Mouse (Mus musculus) right cerebral cortex, postnatal 25 days (tissue): ENCODE data around the gene Cyp2d12.
"Not testable (repeated sequence)": the region's sequence is repeated elsewhere in the genome, so short reads cannot be mapped to it uniquely, and the experiment has no call there.

Source experiments
- DNase-seq: peaks from one replicate; pipeline ENCODE4 v3.0.0; 2022

Cyp2d12 gene

DNA sequence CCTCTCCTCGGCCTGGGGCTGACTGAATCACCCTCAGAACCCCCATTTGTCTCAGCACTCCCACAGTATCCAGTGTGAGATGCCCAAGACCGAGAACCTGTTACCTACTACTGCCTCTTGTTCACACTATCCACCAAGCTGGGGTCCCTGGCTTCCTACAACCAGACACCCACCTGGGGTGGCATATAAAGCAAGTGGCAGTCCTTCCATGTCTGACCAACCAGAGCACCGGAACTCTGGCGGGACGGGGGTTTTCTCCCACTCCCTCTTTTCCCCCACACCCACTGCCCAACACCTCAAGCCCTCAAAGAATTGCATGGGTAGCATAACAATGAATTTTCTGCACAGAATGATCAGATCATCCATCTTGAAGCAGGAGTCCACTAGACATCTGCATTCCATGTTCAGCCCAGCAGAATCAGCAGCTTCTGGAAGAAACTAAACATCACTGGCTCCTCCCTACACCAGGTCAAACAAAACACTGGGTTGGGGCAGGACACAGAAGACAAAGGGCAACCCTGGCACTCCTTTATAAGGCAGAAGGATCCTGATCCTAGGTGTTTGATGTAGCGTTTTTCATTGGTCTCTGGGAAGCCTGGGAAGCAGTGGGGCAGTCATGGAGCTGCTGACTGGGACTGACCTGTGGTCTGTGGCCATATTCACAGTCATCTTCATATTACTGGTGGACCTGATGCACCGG is at the start of gene Cyp2d12:
Gene Cyp2d12 (plus strand): TSS at position 542 of the 700 bp plus-strand sequence.
- no peak for DNase-seq

- no peak for DNase-seq
Observed at GRCm38 (mm10) chr15:82506971-82507370, 47.9 kb upstream of the Cyp2d12 start.

- not testable (repeated sequence) for DNase-seq
Observed at GRCm38 (mm10) chr15:82507740-82508139, 47.1 kb upstream of the Cyp2d12 start.

GRCm38 (mm10) chr15:82509495-82509894 is 45.4 kb upstream of the Cyp2d12 start:
- not testable (repeated sequence) for DNase-seq

- not testable (repeated sequence) for DNase-seq
Observed at GRCm38 (mm10) chr15:82510500-82510899, 44.4 kb upstream of the Cyp2d12 start.

DNA sequence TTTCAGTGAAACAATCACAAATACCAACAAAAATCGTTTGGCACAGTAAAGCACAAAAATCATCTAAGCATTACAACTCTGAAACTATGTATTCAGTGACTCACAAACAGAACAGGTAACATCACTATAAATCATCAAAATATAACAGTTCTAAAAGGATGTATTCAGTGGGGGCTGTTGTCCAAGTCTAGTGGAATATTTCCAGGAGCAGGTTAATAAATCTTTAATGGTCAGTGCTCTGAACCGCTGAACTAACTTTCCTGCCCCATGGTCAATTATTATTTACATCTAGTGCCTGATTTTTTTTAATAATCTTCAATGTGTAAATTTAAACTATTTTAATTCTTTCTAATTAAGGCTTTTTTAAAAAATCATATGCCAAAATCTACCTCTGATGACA is 42.8 kb upstream of the Cyp2d12 start:
- not testable (repeated sequence) for DNase-seq

GRCm38 (mm10) chr15:82516174-82516573 is 38.7 kb upstream of the Cyp2d12 start:
- DNase-seq: not testable (repeated sequence)

DNA sequence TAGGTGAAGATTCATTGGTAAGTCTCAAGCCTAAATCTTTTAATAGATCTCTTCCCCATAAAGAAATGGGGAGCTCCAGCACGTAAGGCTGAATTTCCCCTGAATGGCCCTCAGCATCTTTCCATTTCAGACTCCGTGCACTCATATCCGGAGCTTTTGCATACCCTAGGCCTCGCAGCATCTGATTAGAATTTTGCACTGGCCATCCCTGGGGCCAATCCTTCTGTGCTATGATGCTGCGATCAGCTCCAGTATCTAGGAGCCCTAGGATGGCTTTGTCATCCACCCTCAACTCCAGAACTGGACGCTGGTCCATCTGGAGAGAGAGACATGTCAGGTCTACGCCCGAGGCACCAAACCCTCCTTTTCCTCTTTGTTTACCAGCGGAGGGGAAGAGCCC is 27.5 kb upstream of the Cyp2d12 start:
- not testable (repeated sequence) for DNase-seq

DNA sequence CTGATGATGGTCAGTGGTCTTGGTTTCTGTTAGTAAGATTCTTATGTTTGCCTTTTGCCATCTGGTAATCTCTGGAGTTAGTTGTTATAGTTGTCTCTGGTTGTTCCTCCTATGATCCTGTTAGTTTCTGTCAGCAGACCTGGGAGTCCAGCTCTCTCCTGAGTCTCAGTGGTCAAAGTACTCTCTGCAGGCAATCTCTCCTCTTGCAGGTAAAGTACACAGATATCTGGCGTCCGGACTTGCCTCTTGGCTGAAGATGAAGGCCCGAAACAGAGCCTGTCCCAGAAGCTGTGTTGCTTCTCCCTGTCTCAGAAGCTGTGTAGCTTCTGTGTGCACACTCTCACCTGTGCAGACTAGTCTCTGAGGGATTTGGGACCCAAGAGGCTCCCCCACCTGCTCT is 22.2 kb upstream of the Cyp2d12 start:
- not testable (repeated sequence) for DNase-seq

DNA sequence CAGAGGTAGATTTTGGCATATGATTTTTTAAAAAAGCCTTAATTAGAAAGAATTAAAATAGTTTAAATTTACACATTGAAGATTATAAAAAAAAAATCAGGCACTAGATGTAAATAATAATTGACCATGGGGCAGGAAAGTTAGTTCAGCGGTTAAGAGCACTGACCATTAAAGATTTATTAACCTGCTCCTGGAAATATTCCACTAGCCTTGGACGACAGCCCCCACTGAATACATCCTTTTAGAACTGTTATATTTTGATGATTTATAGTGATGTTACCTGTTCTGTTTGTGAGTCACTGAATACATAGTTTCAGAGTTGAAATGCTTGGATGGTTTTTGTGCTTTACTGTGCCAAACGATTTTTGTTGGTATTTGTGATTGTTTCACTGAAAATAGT is 11.9 kb upstream of the Cyp2d12 start:
- not testable (repeated sequence) for DNase-seq

DNA sequence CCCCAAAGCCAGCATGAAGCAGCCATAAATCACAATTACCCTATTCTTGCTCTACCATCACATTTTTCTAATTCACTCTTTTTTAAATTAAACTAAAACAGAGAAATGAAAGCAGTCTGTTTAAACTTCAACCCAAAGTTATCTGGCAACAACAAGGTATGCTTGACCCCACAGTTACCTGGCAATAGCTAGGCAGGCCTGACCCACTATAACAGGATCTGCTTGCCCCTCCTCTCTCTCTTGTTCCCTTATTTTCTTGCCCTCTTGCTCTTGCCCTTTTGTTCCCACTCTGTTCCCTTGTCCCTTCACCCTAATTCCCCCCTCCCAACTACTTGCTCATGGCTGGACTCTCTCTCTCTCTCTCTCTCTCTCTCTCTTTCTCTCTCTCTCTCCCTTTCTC is 10.3 kb upstream of the Cyp2d12 start:
- DNase-seq: not testable (repeated sequence)

DNA sequence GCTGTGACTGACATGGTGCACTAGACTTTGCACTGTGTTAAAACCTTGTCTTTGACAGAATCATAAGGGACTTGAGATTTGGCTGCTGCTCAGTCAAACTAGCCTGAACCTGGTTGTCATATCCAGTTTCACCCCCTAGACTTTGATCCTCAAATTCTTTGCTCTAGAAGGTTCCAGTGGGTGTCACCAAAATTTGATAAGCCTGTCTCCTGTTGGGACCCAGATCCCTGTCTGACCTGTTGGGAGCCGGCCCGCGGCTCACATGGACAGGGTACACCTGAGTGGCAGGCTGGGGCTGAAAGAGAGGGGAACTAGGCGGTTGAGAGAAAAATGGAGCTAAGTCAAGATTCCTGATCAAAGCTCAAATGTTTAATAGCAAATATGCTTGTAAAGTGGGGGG is 7.1 kb upstream of the Cyp2d12 start:
- not testable (repeated sequence) for DNase-seq

GRCm38 (mm10) chr15:82553211-82553610 is 1.7 kb upstream of the Cyp2d12 start:
- DNase-seq: not testable (repeated sequence)

DNA sequence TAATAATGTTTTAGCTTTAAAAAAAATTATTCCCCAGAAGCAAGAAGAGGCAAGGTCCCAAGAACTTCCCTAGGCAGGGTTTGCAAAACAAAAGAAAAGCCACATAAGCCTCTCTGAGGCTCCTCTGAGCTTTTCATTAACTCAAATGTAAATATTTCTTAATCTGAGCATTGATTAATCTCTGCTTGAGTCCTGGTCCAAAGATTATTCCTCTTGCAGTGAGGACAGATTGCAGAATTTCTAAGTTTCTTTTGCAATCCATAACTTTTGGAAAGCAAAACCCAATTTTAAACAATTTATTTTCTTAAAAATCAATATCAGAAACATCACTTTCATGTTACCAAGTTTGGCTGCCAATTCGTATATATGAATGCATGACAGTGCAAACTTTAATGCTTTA is 18.0 kb downstream of the Cyp2d12 start:
- DNase-seq: no peak

DNA sequence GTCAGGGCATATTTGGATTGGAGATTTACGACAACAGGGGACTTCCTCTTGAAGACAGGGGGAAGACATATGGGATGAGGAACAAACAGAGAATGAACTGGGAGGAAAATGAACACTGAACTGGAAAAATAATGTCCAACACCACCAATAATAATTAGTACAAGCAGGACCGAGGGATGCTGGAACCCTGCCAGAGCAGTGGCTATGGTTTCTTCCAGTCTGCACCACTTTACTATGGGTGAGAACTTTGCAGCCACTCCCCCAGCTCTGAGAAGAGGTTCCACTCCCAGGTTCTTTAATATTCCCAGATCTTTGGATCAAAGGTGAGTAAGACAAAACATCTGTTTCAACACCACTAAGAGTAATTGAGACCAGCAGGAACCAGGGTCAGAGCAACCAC is 24.2 kb downstream of the Cyp2d12 start:
- no peak for DNase-seq

DNA sequence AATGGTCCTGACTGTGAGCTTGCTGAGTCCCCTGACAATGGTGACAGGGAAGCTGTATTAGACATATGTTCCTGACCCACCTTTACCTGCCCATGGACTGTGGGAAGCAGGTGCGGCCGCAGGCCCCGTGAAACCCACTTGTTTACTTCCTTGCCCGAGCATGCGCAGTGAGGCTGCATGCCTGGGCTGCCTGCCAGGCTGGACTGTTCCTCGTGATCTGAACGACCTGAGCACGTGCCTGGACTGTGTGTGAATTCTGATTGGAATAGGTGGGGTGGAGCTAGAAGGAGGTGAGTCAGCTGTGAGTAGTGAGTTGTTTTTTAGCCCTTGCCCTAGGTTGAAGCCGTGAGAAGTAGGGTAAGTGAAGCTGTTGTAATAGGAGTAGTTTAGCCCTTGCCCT is 27.7 kb downstream of the Cyp2d12 start:
- DNase-seq: no peak
